Mouse (Mus musculus) gastrocnemius, postnatal 10 days (tissue): ENCODE measurements around the gene Gm20431. TPM values are rescaled to one million over a fixed set of nuclear protein-coding genes. Genes with fewer than 3 reads are reported as not detected.
"Not testable (repeated sequence)": the region's sequence is repeated elsewhere in the genome, so short reads cannot be mapped to it uniquely, and the experiment has no call there.

Experiments used
- DNase-seq: peaks from one replicate; pipeline ENCODE4 v3.0.0; 2021; ENCODE audit warnings: mixed read lengths
- total RNA-seq, 2 experiments: library from RNA; stranded (reverse); gene quantifications; 2 replicates each; pipeline ENCODE4 v1.2.3; 2021

The Gm20431 gene
- total RNA-seq, 2 experiments from 2014 or later = 10.6 to 15.8 TPM

DNA sequence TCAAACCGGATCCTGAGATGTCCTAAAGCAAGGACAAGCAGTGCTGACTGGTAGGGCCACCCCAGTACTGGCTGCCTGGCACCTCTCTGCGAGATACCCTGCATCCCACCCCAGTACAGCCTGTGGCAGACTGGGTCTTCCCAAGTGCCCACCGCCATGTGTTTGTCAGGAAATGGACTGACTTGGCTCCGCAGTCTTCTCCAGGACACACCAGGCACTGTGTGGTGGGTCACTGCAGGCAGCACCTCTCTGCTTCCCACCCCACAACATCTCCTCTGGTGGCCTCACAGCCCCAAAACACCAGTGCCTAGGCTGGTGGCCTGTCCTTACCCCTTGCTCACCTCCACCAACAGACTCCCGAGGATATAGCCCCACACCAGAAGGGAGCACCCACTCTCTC, 30.9 kb downstream of the Gm20431 start:
- no peak for DNase-seq

DNA sequence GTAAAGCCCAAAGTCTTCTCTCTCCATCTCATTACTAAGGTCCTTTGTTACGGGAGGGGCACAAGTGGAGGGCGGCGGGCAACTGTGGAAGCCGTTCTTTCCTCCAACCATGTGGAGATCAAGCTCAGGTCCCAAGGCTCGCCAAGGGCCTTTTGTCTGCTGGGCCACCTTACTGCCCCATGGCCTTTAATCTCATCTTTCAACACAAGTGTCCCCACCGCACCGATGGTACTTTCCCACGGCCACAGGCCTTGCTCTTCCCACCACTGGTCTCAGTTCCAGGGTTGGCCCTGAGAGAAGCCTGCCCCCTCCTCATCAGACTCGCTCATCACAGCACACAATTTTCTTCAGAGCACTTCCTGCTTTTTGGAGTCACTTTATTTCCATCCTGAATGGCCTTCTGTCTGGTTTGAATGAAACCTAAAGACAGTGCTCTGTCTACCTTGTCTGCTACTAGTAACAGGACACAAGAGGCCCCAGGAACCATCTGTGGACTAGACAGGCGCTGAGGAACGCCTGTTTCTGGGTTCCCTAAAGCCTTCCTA, 31.6 kb downstream of the Gm20431 start:
- no peak for DNase-seq

DNA sequence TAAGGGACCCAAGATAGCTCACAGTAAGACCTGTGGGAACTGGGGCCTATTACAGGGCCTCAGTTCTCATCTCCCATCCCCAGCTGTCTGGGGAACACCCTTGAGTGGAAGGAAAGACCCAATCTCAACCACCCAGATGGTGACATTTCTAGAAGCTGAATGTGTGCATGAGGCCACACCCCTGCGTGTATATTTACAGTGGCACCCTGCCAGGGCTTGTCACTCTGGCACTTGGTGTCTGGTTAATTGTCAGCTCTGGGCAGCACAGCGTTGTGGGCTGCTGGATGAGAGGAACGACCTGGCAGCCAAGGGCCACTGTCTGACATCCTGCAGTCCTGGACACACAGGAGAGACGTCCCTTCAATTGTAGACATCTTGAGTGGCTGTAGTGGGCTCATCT, 32.4 kb downstream of the Gm20431 start:
- no peak for DNase-seq

DNA sequence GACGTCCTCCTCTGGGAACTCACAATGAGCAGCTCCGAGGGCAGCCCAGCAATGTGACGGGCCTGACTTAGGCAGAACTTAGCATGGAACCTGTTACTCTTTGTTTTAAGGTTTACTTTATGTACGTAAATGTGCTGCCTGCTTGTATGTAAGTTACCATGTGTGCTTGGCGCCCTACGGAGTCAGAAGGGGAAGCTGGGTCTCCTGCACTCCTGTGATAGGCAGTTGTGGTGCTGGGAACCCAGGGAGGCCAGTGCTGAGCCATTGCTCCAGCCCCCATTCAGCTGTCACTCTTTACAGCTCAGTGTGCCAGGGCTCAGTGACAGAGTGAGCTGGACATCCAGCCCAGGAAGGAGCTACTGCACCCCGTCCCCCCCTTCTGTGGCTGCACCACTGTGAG, 34.3 kb downstream of the Gm20431 start:
- DNase-seq = no peak

DNA sequence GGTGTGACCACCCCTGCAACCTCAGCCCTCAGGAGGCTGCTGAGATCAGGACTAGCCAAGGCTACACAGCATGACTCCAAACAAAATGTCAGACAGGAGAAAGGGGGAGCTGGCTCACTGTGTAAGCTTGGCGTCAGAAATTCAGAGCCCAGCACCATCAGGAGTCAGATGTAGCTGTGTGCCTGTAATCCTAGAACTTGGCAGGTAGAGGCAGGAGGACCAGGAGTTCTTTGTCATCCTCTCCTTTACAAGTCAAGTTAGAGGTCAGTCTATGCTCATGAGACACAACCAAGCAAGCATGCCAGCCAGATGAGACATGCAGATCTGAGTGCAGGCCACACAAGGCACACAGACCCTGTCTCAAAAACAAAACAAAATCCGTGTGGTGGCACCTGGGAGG, 35.6 kb downstream of the Gm20431 start:
- no peak for DNase-seq

DNA sequence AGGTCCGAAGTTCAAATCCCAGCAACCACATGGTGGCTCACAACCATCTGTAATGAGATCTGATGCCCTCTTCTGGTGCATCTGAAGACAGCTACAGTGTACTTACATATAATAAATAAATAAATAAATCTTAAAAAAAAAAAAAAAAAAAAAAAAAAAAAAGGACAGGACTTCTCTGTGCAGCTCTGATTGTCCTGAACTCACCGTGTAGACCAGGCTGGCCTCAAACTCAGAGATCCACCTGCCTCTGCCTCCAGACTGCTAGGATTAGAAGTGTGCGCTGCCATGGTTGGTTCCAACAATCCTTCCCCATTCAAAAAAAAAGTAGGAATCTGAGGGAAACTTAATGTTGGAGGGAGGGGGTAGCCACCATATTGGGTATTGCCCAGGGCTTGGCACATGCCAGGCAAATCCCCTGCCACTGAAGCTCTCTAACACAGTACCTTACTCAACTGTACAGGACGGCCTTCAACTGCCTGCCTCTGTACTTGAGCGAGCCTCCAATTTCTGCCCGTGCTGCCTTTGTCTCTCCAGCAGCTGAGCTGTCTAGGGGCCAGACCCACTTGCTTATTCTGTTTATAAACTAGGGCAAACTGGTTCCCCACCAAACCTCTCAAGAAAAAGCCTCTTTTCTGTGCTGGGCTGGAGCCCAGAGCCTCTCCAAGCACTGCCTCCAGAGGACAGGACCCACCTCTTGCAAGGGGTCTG, 36.8 kb downstream of the Gm20431 start:
- DNase-seq = no peak

DNA sequence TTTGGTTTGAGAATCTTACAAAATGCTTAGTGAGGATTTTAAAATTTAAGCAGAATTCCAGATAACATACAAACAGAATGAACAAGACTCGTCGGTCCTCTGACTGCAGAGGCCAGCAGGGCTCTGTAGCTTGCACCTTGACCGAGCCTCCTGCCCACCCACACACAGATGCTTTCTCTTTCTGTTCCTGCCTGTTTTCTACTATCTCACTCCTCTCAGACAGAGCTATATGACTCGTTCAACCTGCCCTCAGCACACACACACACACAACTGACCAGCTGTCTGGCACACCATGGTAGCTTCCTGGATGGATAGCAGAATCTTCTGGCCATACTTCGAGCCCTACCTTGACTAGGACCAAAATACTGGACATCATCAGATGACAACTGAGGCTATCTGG, 38.3 kb downstream of the Gm20431 start:
- DNase-seq = no peak

DNA sequence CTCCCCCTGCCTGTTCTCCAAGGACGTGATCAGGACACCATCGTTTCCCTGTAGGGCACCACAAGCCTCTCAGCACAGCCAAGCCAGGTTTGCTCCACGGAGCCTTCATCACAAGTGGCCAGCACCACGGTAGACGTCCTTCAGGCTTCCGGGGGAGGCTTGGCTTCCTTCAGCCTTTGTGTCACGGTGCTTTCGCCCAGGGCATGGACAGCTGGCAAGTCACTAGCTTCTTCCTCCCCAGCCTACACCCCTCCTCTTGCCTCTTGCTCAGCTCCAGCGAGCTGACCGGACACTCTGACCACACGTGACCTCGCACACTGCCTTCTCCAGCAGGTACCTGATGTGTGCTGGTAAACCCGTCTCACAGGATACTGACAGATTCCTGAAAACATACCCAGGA, 38.9 kb downstream of the Gm20431 start:
- no peak for DNase-seq

DNA sequence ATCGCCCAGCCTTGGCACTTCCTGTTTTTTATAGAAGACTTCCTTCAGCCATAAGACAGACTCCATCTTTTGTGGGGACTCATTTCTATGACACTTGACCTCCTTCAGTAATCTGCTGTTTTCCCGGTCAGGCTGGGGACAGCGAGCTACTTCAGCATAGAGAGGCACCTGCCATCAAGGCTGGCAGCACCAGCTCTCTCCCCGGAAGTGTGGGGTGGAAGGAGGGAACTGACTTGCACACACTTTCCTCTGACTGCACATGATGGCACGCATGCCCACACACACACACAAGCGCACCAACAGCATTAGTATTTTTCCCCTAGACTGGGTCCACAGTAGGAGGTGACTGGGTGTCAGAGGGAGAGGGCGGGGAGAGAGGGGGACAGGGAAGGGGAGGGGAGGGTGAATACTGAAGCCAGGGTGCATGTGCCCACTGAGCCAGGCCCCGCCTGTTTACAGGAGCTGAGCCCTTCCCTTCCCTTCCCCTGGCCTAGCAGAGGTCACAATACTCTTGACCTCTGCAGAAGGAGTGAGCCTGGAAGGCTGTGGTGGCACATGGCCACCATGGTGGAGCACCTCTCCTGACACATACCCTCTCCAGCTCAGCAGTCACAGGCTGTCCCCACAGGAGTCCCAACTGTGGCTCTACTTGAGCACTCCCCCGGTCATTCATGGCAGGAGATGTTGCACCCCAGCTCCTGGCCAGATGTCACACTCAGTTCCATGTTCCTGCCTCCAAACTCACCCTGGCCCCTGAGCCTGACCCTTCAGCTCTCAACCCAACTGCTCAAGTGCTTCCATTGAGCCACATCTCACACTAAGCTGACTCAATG, 39.8 kb downstream of the Gm20431 start:
- DNase-seq = no peak

DNA sequence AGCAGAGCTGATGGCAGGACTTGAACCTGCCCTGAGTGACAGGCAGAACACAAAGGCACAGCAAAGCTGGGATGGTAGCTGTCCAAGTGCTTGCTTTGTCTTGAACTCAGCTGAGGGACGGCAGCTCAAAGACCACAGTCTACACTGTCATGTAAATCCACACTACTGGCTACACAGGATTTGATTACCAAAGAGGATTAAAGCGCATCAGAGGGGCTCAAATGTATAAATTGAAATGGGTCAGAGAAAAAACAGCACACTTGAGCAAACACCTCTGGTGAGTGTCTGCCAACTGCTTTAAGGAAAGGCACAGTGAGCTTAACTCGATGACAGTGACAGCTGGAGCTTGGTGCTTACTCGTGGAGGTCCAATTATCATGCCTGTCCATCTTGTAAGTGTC, 43.8 kb downstream of the Gm20431 start:
- no peak for DNase-seq

DNA sequence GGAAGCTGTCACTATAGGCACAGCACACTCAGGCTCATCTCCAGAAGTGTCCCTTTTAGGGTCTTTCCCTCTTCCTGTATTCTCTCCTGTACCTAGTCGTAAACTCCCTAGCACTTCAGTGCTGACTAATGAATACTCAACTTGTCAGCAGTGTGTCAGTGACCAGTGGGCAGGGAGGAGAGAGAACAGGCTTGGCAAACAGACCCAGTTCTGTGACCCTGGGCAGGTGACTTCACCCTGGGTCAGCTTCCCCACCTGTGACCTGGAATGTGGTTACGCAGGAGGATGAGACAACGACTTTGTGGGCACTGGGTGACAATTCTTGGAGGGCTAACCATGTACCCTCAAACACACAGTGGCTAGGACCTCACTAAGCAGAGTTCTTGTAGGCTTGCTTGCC, 44.3 kb downstream of the Gm20431 start:
- DNase-seq = no peak

DNA sequence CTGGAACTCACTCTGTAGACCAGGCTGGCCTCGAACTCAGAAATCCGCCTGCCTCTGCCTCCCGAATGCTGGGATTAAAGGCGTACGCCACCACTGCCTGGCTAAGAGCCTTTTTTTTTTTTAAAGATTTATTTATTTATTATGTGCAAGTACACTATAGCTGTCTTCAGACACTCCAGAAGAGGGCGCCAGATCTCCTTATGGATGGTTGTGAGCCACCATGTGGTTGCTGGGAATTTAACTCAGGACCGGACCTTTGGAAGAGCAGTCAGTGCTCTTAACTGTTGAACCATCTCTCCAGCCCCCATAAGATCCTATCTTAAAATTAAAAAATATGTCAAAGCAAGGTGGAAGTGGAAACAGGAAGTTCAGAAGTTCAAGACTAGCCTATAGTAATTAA, 48.0 kb downstream of the Gm20431 start:
- not testable (repeated sequence) for DNase-seq

DNA sequence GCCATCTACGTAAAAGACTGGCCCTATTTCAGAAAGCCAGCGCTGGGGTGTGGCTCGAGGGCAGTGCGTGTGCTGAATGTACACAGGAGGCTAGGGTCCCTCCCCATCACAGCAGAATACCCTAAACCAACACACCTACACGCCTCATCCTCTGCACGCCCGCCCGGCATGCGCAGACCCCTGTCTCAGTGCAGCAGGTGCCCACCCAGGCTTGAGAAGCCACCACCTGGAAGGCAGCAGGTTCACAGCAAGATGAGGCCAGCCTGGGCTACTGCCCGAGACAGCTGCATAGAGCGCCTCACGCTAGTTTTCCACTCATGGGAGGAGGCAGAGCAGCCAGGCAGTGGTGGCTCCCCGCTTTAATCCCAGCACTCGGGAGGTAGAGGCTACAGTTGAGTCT, 49.2 kb downstream of the Gm20431 start:
- DNase-seq = no peak

DNA sequence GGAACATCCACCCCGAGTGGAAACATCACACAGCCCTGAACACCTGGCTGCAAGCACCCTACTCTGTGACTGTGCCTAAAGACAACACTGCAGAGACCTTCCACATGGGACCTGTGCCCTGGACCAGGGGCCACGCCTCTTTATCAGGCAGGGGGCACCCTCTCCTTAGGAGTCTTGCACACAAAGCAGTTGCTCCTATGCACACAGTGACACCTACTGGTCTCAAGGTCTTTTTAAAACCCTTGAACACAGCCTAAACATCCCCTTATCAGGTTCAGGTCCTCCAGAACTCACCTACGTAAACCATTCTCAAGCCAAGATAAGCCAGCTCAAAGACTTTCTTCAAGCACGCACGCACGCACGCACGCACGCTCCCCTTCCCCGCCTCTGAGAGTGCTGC, 50.0 kb downstream of the Gm20431 start:
- DNase-seq = no peak

DNA sequence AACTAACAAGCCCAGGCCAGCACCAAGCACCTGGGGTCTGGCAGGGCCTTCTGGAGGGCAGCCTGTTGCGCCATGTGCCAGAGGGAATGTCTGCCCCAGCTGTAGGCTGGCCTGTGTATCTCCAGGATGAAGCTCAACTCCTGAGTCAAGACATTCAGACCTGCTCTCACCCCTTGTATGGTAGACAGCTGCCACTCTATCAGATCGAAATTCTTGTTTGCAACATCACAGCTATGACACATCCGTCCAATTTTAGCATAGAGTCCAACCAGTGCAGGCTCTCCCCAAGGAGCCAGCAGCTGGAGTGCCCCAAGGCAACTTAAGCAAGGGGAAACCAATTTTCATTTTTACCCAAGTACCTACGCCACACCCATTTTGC, 54.6 kb downstream of the Gm20431 start:
- no peak for DNase-seq

DNA sequence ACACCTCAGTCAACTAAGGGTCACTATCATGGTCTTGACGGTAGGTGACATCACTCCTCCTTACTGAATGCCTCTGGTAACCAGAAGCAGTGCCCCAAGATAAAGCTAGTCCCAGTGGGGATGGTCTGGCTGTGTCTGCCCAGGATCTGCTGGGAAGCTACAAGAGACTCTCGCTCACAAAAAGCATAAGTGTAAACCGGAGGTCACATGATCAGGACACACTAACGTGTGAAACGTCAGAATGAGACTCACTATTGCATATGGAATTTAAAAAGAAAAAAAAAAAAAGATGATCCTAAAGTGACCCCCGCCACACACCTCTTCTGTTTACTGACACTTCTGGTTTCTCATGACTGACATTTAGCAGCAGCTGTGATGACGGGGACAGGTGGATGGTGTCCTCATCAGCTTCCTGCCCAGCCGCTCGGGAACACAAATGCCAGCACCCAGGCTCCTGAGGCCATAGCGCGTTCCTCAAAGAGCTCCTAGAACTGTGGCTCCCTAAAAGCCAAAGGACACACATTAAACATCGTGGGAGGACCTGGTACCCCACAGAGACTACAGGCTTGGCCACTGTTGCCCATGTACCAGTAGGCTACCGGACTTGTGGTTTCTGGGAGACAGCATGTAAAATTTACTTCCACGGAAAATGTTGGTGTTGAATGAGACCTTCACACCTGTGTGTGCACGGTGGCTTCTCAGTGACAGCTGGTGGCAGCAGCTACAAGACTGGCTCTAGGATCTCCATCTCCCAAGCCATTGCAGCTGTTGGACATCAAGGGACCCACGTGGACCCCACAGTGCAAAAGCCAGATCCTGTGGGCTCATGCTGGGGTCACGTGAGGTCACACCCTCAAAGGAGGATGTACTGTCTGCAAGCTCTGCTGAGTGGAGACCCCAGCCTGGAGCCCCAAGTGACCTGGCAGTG, 55.2 kb downstream of the Gm20431 start:
- DNase-seq = no peak

DNA sequence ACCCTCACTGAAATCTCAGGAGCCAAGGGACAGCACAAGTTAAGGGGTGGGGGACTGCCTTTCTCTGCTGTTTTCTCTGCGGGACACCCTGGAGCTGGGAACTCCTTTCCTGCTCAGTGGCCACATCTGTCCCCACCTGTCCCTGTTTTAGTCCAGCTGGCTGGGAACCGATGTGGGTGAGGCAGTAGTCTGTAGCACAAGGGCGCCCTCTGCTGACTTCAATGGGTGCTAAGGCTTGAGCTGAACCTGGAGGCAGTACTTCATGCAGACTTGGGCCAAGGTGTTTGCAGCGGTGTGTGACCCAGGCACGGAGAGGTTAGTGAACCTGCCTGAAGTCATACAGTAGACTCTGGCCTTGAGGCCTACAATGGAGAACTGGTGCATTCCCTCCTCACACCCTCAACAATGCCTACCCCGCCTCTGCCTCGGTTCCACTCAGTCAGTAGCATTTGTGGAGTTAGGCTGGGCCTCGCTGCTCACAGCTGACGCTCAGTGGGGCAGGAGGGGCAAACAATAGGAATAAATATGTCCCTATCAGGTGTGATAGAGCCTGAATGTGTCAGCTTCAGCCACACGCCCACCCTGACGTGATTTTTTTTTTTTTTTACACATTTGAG, 56.0 kb downstream of the Gm20431 start:
- DNase-seq = peak; percentile 95

DNA sequence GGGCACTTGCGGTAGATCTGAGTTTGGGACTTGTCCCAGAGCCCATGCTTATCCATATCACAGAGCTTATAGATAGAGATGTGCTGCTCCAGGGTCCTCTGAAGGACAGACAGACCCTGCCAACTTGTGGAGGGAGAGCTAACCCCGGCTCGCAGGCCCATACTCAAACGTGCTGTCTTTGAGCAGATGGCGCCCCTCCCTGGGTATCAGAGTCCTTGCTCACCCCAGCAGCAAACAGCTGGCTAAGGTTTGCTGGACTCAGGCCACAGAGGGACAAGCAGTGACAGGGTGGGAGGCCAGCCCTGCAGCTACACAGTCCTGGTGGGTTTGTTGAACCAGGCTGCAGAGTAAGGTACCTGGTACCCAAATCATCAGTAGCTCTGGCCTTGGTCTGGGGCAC, 58.3 kb downstream of the Gm20431 start:
- no peak for DNase-seq

DNA sequence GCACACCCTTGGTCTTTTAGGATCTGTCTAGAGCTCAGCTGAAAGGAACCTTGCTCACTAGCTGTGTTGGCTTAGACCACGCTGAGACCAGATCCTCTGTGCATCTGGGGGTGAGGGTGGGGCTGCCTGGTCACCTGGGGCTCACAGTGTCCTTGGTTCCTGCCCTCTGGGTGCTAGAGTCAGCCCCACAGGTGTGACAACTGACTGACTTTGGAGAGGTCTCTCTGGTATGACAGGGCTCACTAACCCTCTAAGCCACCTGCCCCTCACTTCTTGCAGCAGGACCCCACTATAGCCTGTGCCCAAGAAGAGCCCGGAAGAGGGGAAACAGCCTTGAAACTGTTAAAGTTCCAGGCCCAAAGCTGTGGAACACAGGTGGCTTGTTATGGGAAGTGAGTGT, 58.9 kb downstream of the Gm20431 start:
- no peak for DNase-seq

DNA sequence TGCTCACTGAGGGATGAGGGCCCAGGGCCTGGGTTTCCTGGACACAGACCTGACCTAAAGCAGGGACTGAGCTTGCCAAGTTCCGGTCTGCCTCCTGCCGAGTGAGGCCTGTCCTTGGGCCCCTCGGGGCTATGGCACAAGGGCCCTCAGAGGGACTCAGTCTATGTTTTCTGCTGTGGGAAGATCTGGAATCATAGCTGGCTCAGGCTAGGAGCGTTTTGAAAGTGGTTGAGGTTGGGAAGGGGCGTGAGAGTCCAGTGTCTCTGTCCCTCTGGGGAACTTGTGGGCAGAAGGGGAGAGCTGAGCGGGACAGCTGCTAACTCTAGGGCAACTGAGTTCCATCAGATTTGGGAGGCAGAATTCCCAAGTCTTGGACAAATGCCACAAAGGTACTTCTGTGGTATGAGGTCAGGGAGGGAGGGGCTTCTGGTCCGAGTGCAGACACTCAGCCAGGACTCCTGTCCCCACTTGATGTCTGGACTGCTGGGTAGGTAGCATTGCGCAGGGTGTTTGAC, 60.8 kb downstream of the Gm20431 start:
- no peak for DNase-seq

DNA sequence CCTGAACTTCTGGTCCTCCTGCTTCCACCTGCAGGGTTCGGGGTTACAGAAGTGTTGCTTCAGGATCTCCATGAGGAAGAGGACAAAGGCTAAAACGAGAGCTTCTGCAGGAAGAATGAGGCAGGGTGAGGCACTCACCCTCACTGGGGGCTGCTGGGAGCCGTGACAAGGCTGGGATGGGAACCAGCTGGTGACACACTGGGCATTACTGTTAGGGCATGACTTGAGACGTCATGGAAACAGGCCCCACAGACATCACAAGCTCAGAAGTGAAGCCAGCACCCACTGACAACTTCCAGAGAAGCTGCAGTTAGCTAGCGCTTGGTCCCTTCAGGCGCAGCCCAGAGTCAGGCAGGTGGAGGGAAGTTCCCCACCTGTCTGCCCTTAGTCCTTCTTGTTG, 61.4 kb downstream of the Gm20431 start:
- no peak for DNase-seq

DNA sequence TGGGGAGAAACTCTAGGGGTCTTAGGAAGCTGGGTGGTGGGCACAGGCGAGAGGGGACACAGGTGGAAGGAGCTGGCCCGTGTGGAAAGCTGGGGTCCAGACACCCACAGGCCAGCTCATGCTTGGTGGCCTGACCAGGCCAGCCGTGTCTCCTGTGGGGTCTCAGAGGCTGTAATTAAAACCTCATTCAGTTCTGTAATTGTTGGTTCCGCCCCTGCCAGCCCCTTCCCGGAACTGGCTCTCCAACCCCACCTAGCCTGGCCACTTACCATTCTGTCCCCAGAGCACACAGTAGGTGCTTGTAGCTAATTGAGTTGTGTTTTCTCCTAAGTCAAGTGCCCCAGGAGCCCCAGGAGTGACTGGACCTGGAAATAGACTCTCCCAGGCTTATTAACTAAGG, 62.1 kb downstream of the Gm20431 start:
- no peak for DNase-seq
